Mouse (Mus musculus) erythroblast, embryonic 14.5 days (primary cell): ENCODE measurements around the gene Znrf1. TPM values are rescaled to one million over a fixed set of nuclear protein-coding genes. Genes with fewer than 3 reads are reported as not detected.

ENCODE experiments used
- H3K27me3 ChIP-seq: 2 replicates; pipeline ENCODE4 v1.6.1; 2012; ENCODE audit warnings: inconsistent platforms; ENCODE audit not compliant: control insufficient read depth
- H3K36me3 ChIP-seq: 2 replicates; pipeline ENCODE4 v1.6.1; 2012; ENCODE audit warnings: mild to moderate bottlenecking, inconsistent platforms; ENCODE audit not compliant: control insufficient read depth
- H3K4me1 ChIP-seq: 2 replicates; pipeline ENCODE4 v1.6.1; 2012; ENCODE audit warnings: inconsistent platforms; ENCODE audit not compliant: control insufficient read depth
- H3K4me3 ChIP-seq: replicated peaks from 2 replicates; pipeline ENCODE3; 2012; ENCODE audit warnings: moderate library complexity, mild to moderate bottlenecking, inconsistent platforms
- H3K9me3 ChIP-seq: 2 replicates; pipeline ENCODE4 v1.6.1; 2012; ENCODE audit warnings: low read length, inconsistent platforms, mixed read lengths; ENCODE audit not compliant: control insufficient read depth
- GATA1 ChIP-seq: IDR thresholded peaks from 2 replicates; pipeline ENCODE4 v1.6.1; 2012; ENCODE audit warnings: low read length, inconsistent platforms, mixed read lengths
- TAL1 ChIP-seq: IDR thresholded peaks from 3 replicates; pipeline ENCODE4 v1.6.1; 2012; ENCODE audit warnings: low read length, inconsistent platforms, mixed read lengths
- polyA plus RNA-seq: library from polyadenylated mRNA; stranded (reverse); fragments of >175 nt; gene quantifications from 2 replicates; pipeline ENCODE4 v1.2.3, GENCODE M21; 2012

Gene Znrf1
- polyA plus RNA-seq, 1 experiment, result 0.85 TPM

GRCm38 (mm10) chr8:111584946-111585345 is 49.0 kb downstream of the Znrf1 start:
- no peak for TF ChIP-seq GATA1
- no peak for TF ChIP-seq TAL1
- no peaks in the 10 kb centered on the region for H3K36me3 ChIP-seq
- no peaks in the 10 kb centered on the region for H3K27me3 ChIP-seq
- peaks cover 28% of the 10 kb centered on the region for H3K4me1 ChIP-seq
- H3K9me3 ChIP-seq, result peaks cover 3% of the 10 kb centered on the region; the same call in 1 of the 2 replicates
- no peak overlapping the region for H3K4me3 ChIP-seq

DNA sequence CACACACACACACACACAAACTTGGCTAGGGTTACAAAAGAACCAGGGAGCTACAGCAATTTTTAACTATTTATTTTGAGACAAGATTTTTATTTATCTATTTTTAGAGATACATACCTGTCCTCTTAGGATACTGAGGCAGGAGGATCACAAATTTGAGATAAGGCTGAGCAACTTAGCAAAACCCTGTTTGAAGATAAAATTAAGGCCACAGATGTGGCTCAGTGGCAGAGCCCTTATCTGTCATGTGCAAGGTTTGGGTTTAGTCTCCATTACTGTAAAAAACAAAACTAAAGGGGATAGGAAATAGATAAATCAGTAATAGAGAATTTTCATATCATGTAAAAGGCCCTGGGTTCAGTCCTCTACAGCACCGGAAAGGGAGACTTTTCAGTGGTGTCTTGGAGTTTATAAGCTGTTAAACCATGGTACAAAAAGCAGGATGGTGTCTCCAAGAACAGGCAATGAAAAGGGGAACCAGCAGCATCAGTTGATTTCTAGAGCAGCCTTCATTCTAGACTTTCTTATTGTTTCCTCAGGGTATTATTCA is 51.7 kb downstream of the Znrf1 start:
- Histone ChIP-seq H3K27me3 (no peaks in the 10 kb centered on the region), H3K4me1 (peaks cover 32% of the 10 kb centered on the region), H3K36me3 (no peaks in the 10 kb centered on the region), H3K4me3 (no peak overlapping the region), H3K9me3 (peaks cover 3% of the 10 kb centered on the region; the same call in 1 of the 2 replicates)
- TF ChIP-seq TAL1 (no peak; the same call in 2 of the 3 replicates), GATA1 (no peak)

DNA sequence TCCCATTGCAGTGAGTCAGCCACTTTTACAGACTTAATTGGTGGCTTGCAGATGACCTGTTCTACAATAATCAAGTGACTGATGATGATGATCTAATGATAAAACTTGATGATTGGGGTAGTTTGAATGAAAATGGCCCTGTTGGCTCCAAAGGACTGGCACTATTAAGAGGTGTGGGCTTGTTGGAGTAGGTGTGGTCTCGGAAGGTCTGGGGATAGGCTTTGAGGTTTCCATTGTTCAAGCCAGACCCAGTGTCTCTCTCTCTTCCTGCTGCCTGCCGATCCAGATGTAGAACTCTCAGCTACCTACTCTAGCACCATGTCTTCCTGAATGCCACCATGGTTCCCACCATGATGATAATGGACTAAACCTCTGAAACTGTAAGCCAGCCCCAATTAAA is 52.4 kb downstream of the Znrf1 start:
- H3K4me1 ChIP-seq, result peaks cover 38% of the 10 kb centered on the region
- no peaks in the 10 kb centered on the region for H3K36me3 ChIP-seq

DNA sequence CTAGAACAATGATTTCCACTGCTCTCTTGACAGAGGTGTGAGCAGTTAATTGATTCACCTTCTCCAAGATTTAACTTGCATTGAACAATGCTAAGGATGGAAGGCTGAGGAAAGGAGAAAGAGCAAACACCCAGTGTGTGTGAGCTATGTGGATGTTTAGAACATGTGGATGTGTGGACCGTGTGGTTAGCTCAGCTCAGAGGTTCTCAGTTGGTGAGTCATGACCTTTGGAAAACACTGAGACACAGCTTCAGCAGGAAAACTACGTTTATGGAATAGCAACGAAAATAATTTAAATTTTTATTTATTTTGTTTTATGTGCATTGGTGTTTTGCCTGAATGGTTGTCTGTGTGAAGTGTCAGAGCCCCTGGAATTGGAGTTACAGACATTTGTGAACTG is 54.3 kb downstream of the Znrf1 start:
- Histone ChIP-seq H3K36me3 (no peaks in the 10 kb centered on the region), H3K4me3 (no peak overlapping the region), H3K4me1 (peaks cover 43% of the 10 kb centered on the region), H3K9me3 (no peaks in the 10 kb centered on the region), H3K27me3 (no peaks in the 10 kb centered on the region)
- TF ChIP-seq TAL1 (no peak), GATA1 (no peak)

More for the DNA sequence above, 52.4 kb downstream of the Znrf1 start:
- Histone ChIP-seq H3K9me3 (peaks cover 3% of the 10 kb centered on the region; the same call in 1 of the 2 replicates), H3K4me3 (no peak overlapping the region), H3K27me3 (no peaks in the 10 kb centered on the region)
- TF ChIP-seq GATA1 (no peak), TAL1 (no peak)

DNA sequence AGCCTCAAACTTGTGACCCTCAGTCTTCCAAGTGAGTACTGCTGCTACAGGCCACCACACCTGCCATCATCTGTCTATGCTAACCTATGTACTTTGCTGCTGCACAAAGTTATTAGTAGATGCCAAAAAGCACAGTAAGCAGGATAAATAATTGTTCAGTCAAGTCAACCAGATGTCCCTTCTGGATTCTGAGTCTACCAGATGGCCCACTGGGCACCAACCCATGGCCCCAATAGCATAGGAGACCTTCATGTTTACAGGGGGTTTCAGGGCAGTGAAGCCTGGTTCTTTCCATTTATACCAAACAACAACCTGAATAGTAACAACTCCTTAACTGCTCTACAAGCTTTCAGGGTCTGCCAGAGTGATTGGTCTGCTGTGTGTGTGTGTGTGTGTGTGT is 55.3 kb downstream of the Znrf1 start:
- no peak for TF ChIP-seq TAL1
- no peak for TF ChIP-seq GATA1
- Histone ChIP-seq H3K4me1 (peaks cover 51% of the 10 kb centered on the region), H3K4me3 (no peak overlapping the region), H3K27me3 (no peaks in the 10 kb centered on the region), H3K36me3 (no peaks in the 10 kb centered on the region), H3K9me3 (no peaks in the 10 kb centered on the region)

- Histone ChIP-seq H3K4me3 (no peak overlapping the region), H3K4me1 (peaks cover 46% of the 10 kb centered on the region), H3K9me3 (no peaks in the 10 kb centered on the region), H3K36me3 (no peaks in the 10 kb centered on the region), H3K27me3 (no peaks in the 10 kb centered on the region)
- TF ChIP-seq TAL1 (no peak), GATA1 (no peak)
These were observed 56.6 kb downstream of the Znrf1 start for GRCm38 (mm10) chr8:111592390-111592910.

- Histone ChIP-seq H3K27me3 (no peaks in the 10 kb centered on the region), H3K4me3 (no peak overlapping the region), H3K9me3 (no peaks in the 10 kb centered on the region), H3K36me3 (no peaks in the 10 kb centered on the region), H3K4me1 (peaks cover 37% of the 10 kb centered on the region)
- TF ChIP-seq GATA1 (no peak), TAL1 (no peak)
These were observed 58.3 kb downstream of the Znrf1 start for GRCm38 (mm10) chr8:111594044-111594840.

DNA sequence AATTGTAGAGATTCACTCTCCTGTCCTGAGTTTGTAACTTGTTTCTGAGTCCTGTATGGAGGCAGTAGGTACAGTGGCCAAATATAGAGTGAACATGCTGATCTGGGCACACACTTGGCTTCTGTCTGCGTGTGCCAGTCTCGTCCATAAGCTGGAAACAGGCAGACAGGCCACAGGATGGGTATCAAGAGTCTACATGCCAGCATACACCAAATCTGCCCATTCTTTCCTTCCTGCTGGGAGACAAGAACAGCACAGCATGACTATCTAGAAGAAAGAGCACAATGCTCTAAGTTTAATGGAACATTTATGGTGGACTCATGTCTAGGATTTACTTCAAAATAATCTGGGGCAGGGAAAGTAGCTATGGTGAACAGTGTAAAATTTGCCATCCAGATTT is 59.1 kb downstream of the Znrf1 start:
- H3K4me3 ChIP-seq, result no peak overlapping the region
- H3K4me1 ChIP-seq, result peaks cover 37% of the 10 kb centered on the region
- TF ChIP-seq GATA1 (no peak), TAL1 (no peak)
- no peaks in the 10 kb centered on the region for H3K36me3 ChIP-seq
- H3K9me3 ChIP-seq, result no peaks in the 10 kb centered on the region
- no peaks in the 10 kb centered on the region for H3K27me3 ChIP-seq

DNA sequence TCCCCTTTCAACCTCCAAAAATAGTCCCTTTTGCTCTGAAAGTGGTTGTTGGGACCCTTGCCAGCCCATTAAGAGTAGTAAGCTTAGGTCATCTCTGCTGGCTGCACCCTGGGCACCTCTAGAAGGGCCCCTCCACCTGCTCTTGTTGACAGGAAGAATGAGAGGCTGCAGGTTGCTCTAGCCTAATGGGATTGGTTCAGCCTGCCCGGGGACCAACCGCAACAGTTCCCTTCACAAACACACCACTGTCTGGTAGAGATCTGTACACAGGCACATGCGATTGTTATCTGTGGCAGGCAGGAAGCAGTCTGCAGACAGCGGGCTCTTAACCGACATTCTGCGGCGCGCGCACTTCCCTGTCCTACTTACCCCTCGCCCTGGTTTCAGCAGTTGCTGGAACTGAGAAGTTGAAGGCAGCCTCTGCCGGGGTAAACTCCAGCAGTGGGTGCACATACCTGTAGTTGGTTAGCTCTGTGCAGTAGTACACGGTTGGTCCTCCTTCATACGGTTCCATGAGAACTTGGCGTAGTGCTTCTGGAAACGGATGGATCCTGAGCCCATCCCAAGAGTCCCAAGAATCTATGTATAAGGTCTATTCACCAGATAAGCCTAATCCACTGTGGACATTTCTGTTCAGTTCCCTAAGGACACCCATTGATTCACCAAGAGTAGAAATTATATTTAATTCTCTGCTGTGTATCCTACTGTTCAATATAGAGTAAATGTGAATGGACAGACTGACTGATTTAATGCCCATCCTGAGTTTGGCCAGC is 60.0 kb downstream of the Znrf1 start:
- Histone ChIP-seq H3K27me3 (no peaks in the 10 kb centered on the region), H3K4me1 (peaks cover 35% of the 10 kb centered on the region), H3K4me3 (peak overlapping the region; percentile 59), H3K36me3 (no peaks in the 10 kb centered on the region), H3K9me3 (no peaks in the 10 kb centered on the region)
- TF ChIP-seq TAL1, result no peak
- no peak for TF ChIP-seq GATA1
